9 mouse cellular contexts compared by ENCODE assay signal in the genomic region with DNA sequence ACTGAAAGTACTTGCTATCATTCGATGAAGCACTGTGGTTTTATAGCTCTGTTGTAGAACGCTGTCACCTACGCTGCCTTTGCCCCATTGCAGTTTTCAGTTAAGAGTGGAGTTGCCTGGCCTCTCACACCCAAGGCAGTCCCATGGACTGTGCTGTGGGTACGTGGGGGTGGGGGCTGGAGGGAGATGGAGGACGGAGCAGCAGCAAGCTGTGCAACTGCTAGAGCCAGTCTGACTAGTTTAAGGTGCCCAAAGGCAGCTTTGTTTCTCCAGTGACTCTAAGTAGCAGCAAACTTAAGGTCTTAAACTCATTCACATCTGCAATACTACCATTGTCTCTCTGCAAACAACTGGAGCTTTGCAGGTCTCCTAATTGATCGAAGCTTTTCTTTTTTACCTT.
DNase-seq lines count a peak whose midpoint lies in the region; ATAC-seq and TF ChIP-seq lines count a peak whose summit lies in the region.
"Had no signal": no experiment of that assay in that cellular context is flagged by ENCODE, and none has a peak within 500 bp of the region (broad histone marks: within the 10 kb centered on the region; RNA-seq: fewer than 3 reads in every experiment).

No protein-coding gene starts in this region.

- no peak for ATAC-seq in heart, embryonic 11.5 days (replicated peaks; ENCODE audit: insufficient number of reproducible peaks, low FRiP score, low TSS enrichment)
- ATAC-seq in liver, embryonic 13.5 days (ENCODE audit: low read depth), result no peak

- H3K27ac ChIP-seq in heart, embryonic 11.5 days (ENCODE audit: low read depth, low read length), result peak overlapping the region; percentile 62
- 0 out of 2 replicates have a peak overlapping the region, but pooled peaks have one; percentile 40 for H3K27ac ChIP-seq in ES-Bruce4 (ENCODE audit: insufficient read depth, low read length)
- H3K27ac ChIP-seq in liver, embryonic 13.5 days, result peak overlapping the region; percentile 100

- H3K36me3 ChIP-seq in heart, embryonic 11.5 days (ENCODE audit: control insufficient read depth, insufficient read depth, low read length), result no peaks in the 10 kb centered on the region
- H3K36me3 ChIP-seq in ES-Bruce4 (ENCODE audit: control insufficient read depth, insufficient read depth, low read length, poor library complexity, severe bottlenecking), result no peaks in the 10 kb centered on the region
- no peaks in the 10 kb centered on the region for H3K36me3 ChIP-seq in liver, embryonic 13.5 days

- DNase-seq in heart, postnatal 10 days, result no peak
- peak; percentile 33 for DNase-seq in induced T-regulatory cell, adult 2 months (ENCODE audit: low read depth)
- DNase-seq in liver, embryonic 13.5 days, result no peak
- no peak for DNase-seq in retina, postnatal 1 day
- DNase-seq in left cerebral cortex, postnatal 14 days (ENCODE audit: low spot score in 2 of 2), result no peak
- DNase-seq in layer of hippocampus, adult 9-11 months, result no peak
- DNase-seq: cerebellum, postnatal 10 days had no signal

- TF ChIP-seq CTCF in ES-Bruce4 (IDR thresholded peaks at IDR 0.05; ENCODE audit: low read depth, low read length), result no peak

- peaks cover 44% of the 10 kb centered on the region for H3K4me1 ChIP-seq in heart, embryonic 11.5 days (ENCODE audit: control insufficient read depth, insufficient read depth, low read length)
- peaks cover 4% of the 10 kb centered on the region for H3K4me1 ChIP-seq in ES-Bruce4 (ENCODE audit: control insufficient read depth, insufficient read depth, low read length)
- peaks cover 76% of the 10 kb centered on the region for H3K4me1 ChIP-seq in liver, embryonic 13.5 days (replicated peaks)

- intact Hi-C loops in heart, postnatal 10 days (cut with DNase I), result no loop called here
- intact Hi-C loops in left cerebral cortex, postnatal 14 days (cut with DNase I), result no loop called here

- no peaks in the 10 kb centered on the region for H3K27me3 ChIP-seq in heart, embryonic 11.5 days (ENCODE audit: control insufficient read depth, insufficient read depth, low read length)
- no peaks in the 10 kb centered on the region for H3K27me3 ChIP-seq in ES-Bruce4 (ENCODE audit: control insufficient read depth, insufficient read depth, low read length, poor library complexity, severe bottlenecking)
- no peaks in the 10 kb centered on the region for H3K27me3 ChIP-seq in liver, embryonic 13.5 days

- no peaks in the 10 kb centered on the region for H3K9me3 ChIP-seq in heart, embryonic 11.5 days (replicated peaks; ENCODE audit: control insufficient read depth, low read length)
- no peaks in the 10 kb centered on the region for H3K9me3 ChIP-seq in ES-Bruce4 (replicated peaks; ENCODE audit: control insufficient read depth, insufficient read depth, low read length, poor library complexity, severe bottlenecking)
- H3K9me3 ChIP-seq in liver, embryonic 13.5 days (replicated peaks), result no peaks in the 10 kb centered on the region

- peak; percentile 34; the same call in 1 of the 2 replicates for TF ChIP-seq EP300 in ES-Bruce4 (IDR thresholded peaks at IDR 0.05; ENCODE audit: insufficient read depth, low read depth, low read length)

- H3K9ac ChIP-seq in heart, embryonic 11.5 days (ENCODE audit: low read depth, low read length), result 0 out of 2 replicates have a peak overlapping the region, but pooled peaks have one; percentile 36
- no peak overlapping the region for H3K9ac ChIP-seq in ES-Bruce4 (ENCODE audit: low read depth, poor library complexity, severe bottlenecking)
- H3K9ac ChIP-seq in liver, embryonic 13.5 days, result peak overlapping the region; percentile 99

- peak overlapping the region; percentile 45 for H3K4me2 ChIP-seq in heart, embryonic 11.5 days
- peak overlapping the region; percentile 84 for H3K4me2 ChIP-seq in liver, embryonic 13.5 days

- no peak for TF ChIP-seq POLR2A in ES-Bruce4 (IDR thresholded peaks at IDR 0.05; ENCODE audit: insufficient read depth, low read length)

- WGBS in heart, embryonic 11.5 days (ENCODE audit: insufficient replicate concordance), result 36% methylated on average over 6 of the region's 6 CpGs
- WGBS in liver, embryonic 13.5 days (ENCODE audit: insufficient replicate concordance), result 23% methylated on average over 6 of the region's 6 CpGs

- 0 out of 2 replicates have a peak overlapping the region, but pooled peaks have one; percentile 2 for H3K4me3 ChIP-seq in heart, embryonic 11.5 days (ENCODE audit: low read depth, low read length)
- no peak overlapping the region for H3K4me3 ChIP-seq in ES-Bruce4 (ENCODE audit: low read depth, low read length)
- peak overlapping the region; percentile 98 for H3K4me3 ChIP-seq in liver, embryonic 13.5 days (replicated peaks)

Comparison
In these comparisons a context has a peak if more than half of its experiments do, and no peak if none do; other contexts are left out.
1. H3K27ac ChIP-seq: peak in every context shown above with its lines; median percentile 100 in liver, embryonic 13.5 days; 62 in heart, embryonic 11.5 days; 40 in ES-Bruce4.